Mouse (Mus musculus): ENCODE data around the gene Actr3b. TPM values are rescaled to one million over a fixed set of nuclear protein-coding genes. Genes with fewer than 3 reads are reported as not detected.
"Not testable (repeated sequence)": the region's sequence is repeated elsewhere in the genome, so short reads cannot be mapped to it uniquely, and the experiment has no call there.

Gene Actr3b
- polyA plus RNA-seq (2011; ENCODE audit: insufficient read depth, insufficient read length, low replicate concordance, missing spikeins): 2.2 TPM in 1 of 2 replicates, not detected in the other

- WGBS: 3% methylated on average over 45 of the region's 45 CpGs
- Histone ChIP-seq H3K4me3 (replicated peaks; ENCODE audit: control insufficient read depth, low read depth, low read length) (peak within 1 kb of the TSS; percentile 61), H3K27ac (ENCODE audit: control insufficient read depth, insufficient read depth, low read depth, low read length, poor library complexity) (no peak within 1 kb of the TSS), H3K4me1 (ENCODE audit: control insufficient read depth, insufficient read depth, low read length) (no peaks in the 10 kb centered on the region; the same call in 1 of the 2 replicates)
- TF ChIP-seq POLR2A (IDR thresholded peaks at IDR 0.05; ENCODE audit: borderline replicate concordance, control insufficient read depth, low read depth, low read length): no peak
Observed at GRCm38 (mm10) chr5:25759460-25760409, at the start of gene Actr3b. Gene Actr3b (plus strand): TSS chr5:25759997.

GRCm38 (mm10) chr5:25713001-25713706 lies 46.6 kb upstream of the Actr3b start:
- H3K4me1 ChIP-seq (ENCODE audit: control insufficient read depth, insufficient read depth, low read length); H3K4me3 ChIP-seq (replicated peaks; ENCODE audit: control insufficient read depth, low read depth, low read length); H3K27ac ChIP-seq (ENCODE audit: control insufficient read depth, insufficient read depth, low read depth, low read length, poor library complexity): not testable (repeated sequence)
- WGBS: 96% methylated on average over 4 of the region's 4 CpGs

- no peak overlapping the region for H3K4me3 ChIP-seq (replicated peaks; ENCODE audit: control insufficient read depth, low read depth, low read length)
- TF ChIP-seq POLR2A (IDR thresholded peaks at IDR 0.05; ENCODE audit: borderline replicate concordance, control insufficient read depth, low read depth, low read length) (no peak), CTCF (IDR thresholded peaks at IDR 0.05; ENCODE audit: control insufficient read depth, insufficient read depth, low read length) (no peak)
- 81% methylated on average over 4 of the region's 4 CpGs for WGBS
- no peaks in the 10 kb centered on the region for H3K4me1 ChIP-seq (ENCODE audit: control insufficient read depth, insufficient read depth, low read length)
- no peak overlapping the region for H3K27ac ChIP-seq (ENCODE audit: control insufficient read depth, insufficient read depth, low read depth, low read length, poor library complexity)
Observed at GRCm38 (mm10) chr5:25719390-25719789, 40.4 kb upstream of the Actr3b start.

GRCm38 (mm10) chr5:25723016-25723415 lies 36.8 kb upstream of the Actr3b start:
- Histone ChIP-seq H3K4me3 (replicated peaks; ENCODE audit: control insufficient read depth, low read depth, low read length) (no peak overlapping the region), H3K27ac (ENCODE audit: control insufficient read depth, insufficient read depth, low read depth, low read length, poor library complexity) (no peak overlapping the region), H3K4me1 (ENCODE audit: control insufficient read depth, insufficient read depth, low read length) (no peaks in the 10 kb centered on the region)
- TF ChIP-seq CTCF (IDR thresholded peaks at IDR 0.05; ENCODE audit: control insufficient read depth, insufficient read depth, low read length): no peak
- no peak for TF ChIP-seq POLR2A (IDR thresholded peaks at IDR 0.05; ENCODE audit: borderline replicate concordance, control insufficient read depth, low read depth, low read length)
- WGBS: 73% methylated on average over 2 of the region's 2 CpGs

GRCm38 (mm10) chr5:25724134-25724675 lies 35.6 kb upstream of the Actr3b start:
- no peak for TF ChIP-seq CTCF (IDR thresholded peaks at IDR 0.05; ENCODE audit: control insufficient read depth, insufficient read depth, low read length)
- no peak for TF ChIP-seq POLR2A (IDR thresholded peaks at IDR 0.05; ENCODE audit: borderline replicate concordance, control insufficient read depth, low read depth, low read length)
- 39% methylated on average over 1 of the region's 1 CpGs for WGBS
- Histone ChIP-seq H3K27ac (ENCODE audit: control insufficient read depth, insufficient read depth, low read depth, low read length, poor library complexity) (no peak overlapping the region), H3K4me1 (ENCODE audit: control insufficient read depth, insufficient read depth, low read length) (no peaks in the 10 kb centered on the region), H3K4me3 (replicated peaks; ENCODE audit: control insufficient read depth, low read depth, low read length) (no peak overlapping the region)

GRCm38 (mm10) chr5:25734318-25734717 lies 25.5 kb upstream of the Actr3b start:
- Histone ChIP-seq H3K27ac (ENCODE audit: control insufficient read depth, insufficient read depth, low read depth, low read length, poor library complexity) (no peak overlapping the region), H3K4me3 (replicated peaks; ENCODE audit: control insufficient read depth, low read depth, low read length) (no peak overlapping the region), H3K4me1 (ENCODE audit: control insufficient read depth, insufficient read depth, low read length) (no peaks in the 10 kb centered on the region)
- no peak for TF ChIP-seq POLR2A (IDR thresholded peaks at IDR 0.05; ENCODE audit: borderline replicate concordance, control insufficient read depth, low read depth, low read length)
- TF ChIP-seq CTCF (IDR thresholded peaks at IDR 0.05; ENCODE audit: control insufficient read depth, insufficient read depth, low read length): peak; percentile 62
- 15% methylated on average over 1 of the region's 1 CpGs for whole genome bisulfite sequencing

GRCm38 (mm10) chr5:25735861-25736260 lies 23.9 kb upstream of the Actr3b start:
- 67% methylated on average over 2 of the region's 2 CpGs for whole genome bisulfite sequencing
- no peak overlapping the region for H3K27ac ChIP-seq (ENCODE audit: control insufficient read depth, insufficient read depth, low read depth, low read length, poor library complexity)
- TF ChIP-seq POLR2A (IDR thresholded peaks at IDR 0.05; ENCODE audit: borderline replicate concordance, control insufficient read depth, low read depth, low read length) (no peak), CTCF (IDR thresholded peaks at IDR 0.05; ENCODE audit: control insufficient read depth, insufficient read depth, low read length) (no peak)
- H3K4me3 ChIP-seq (replicated peaks; ENCODE audit: control insufficient read depth, low read depth, low read length): no peak overlapping the region
- H3K4me1 ChIP-seq (ENCODE audit: control insufficient read depth, insufficient read depth, low read length): no peaks in the 10 kb centered on the region

GRCm38 (mm10) chr5:25738448-25738847 lies 21.3 kb upstream of the Actr3b start:
- Histone ChIP-seq H3K4me1 (ENCODE audit: control insufficient read depth, insufficient read depth, low read length) (no peaks in the 10 kb centered on the region), H3K27ac (ENCODE audit: control insufficient read depth, insufficient read depth, low read depth, low read length, poor library complexity) (no peak overlapping the region), H3K4me3 (replicated peaks; ENCODE audit: control insufficient read depth, low read depth, low read length) (no peak overlapping the region)
- no peak for TF ChIP-seq CTCF (IDR thresholded peaks at IDR 0.05; ENCODE audit: control insufficient read depth, insufficient read depth, low read length)
- TF ChIP-seq POLR2A (IDR thresholded peaks at IDR 0.05; ENCODE audit: borderline replicate concordance, control insufficient read depth, low read depth, low read length): no peak
- 68% methylated on average over 3 of the region's 3 CpGs for WGBS

- not testable (repeated sequence) for H3K4me3 ChIP-seq (replicated peaks; ENCODE audit: control insufficient read depth, low read depth, low read length); H3K27ac ChIP-seq (ENCODE audit: control insufficient read depth, insufficient read depth, low read depth, low read length, poor library complexity); H3K4me1 ChIP-seq (ENCODE audit: control insufficient read depth, insufficient read depth, low read length)
- WGBS: 79% methylated on average over 1 of the region's 1 CpGs
Observed at GRCm38 (mm10) chr5:25738902-25739301, 20.9 kb upstream of the Actr3b start.
